In the genomic region with DNA sequence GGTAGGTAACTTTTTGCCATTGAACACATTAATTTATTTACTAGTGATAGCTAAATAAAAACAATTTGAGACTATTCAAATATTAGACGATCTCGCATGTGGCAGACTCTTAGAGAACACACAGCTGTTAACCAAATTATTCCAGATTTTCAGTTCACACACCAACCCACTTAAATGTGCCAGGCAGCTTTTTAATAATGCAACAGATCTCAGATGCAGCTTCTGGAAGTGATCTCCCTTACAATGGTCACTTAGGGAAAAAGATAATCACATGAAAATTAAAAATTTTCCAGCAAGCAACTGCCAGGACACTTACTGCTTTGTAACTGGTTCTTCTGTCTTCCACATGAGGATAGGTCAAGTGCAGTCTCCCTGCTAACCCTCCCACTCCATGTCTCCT, we compare ENCODE assay signal across 16 mouse cellular contexts.
"Had no signal": no experiment of that assay in that cellular context is flagged by ENCODE, and none has a peak within 500 bp of the region (broad histone marks: within the 10 kb centered on the region; RNA-seq: fewer than 3 reads in every experiment).

No protein-coding gene starts in this region.

- H3K36me3 ChIP-seq: liver, embryonic 13.5 days; midbrain, embryonic 15.5 days had no signal

- H3K4me3 ChIP-seq: left cerebral cortex, adult 2 months; liver, embryonic 13.5 days; midbrain, embryonic 15.5 days; myocyte had no signal

- H3K27ac ChIP-seq: kidney, postnatal 0 days; left cerebral cortex, adult 2 months; liver, embryonic 13.5 days; midbrain, embryonic 15.5 days had no signal

- H3K27me3 ChIP-seq: liver, embryonic 13.5 days; midbrain, embryonic 15.5 days had no signal

- DNase-seq: kidney, adult 18-20 months; kidney, adult 9 months; kidney, postnatal 25 days; layer of hippocampus, postnatal 36 days; liver, embryonic 13.5 days; lung, adult 2 months; lung, postnatal 14 days; lung, postnatal 4 days; thymus, adult 18-20 months; thymus, postnatal 36 days had no signal

- H3K4me2 ChIP-seq: liver, embryonic 13.5 days; midbrain, embryonic 11.5 days; midbrain, embryonic 15.5 days had no signal

- ATAC-seq: intestine, embryonic 16.5 days; midbrain, embryonic 15.5 days had no signal

- H3K9me3 ChIP-seq: liver, embryonic 13.5 days; midbrain, embryonic 15.5 days had no signal

- H3K9ac ChIP-seq: liver, embryonic 13.5 days; midbrain, embryonic 15.5 days had no signal

- H3K4me1 ChIP-seq: liver, embryonic 13.5 days; midbrain, embryonic 15.5 days had no signal
